Comparison of ENCODE assay signal across 20 mouse cellular contexts in genomic region chr9:78872561-78872960, GRCm38 (mm10).
DNase-seq lines count a peak whose midpoint lies in the region; ATAC-seq and TF ChIP-seq lines count a peak whose summit lies in the region.
"Had no signal": no experiment of that assay in that cellular context is flagged by ENCODE, and none has a peak within 500 bp of the region (broad histone marks: within the 10 kb centered on the region; RNA-seq: fewer than 3 reads in every experiment).

No protein-coding gene starts in this region.

- H3K9ac ChIP-seq in forebrain, embryonic 16.5 days (replicated peaks; ENCODE audit: low read depth, low read length): no peak overlapping the region
- no peak overlapping the region for H3K9ac ChIP-seq in forebrain, embryonic 12.5 days
- no peak overlapping the region for H3K9ac ChIP-seq in lung, embryonic 14.5 days
- H3K9ac ChIP-seq: embryonic facial prominence, embryonic 15.5 days; hindbrain, embryonic 12.5 days; midbrain, embryonic 12.5 days; neural tube, embryonic 13.5 days had no signal

- H3K27me3 ChIP-seq in forebrain, embryonic 16.5 days (replicated peaks; ENCODE audit: control insufficient read depth, insufficient read depth, low read length): no peaks in the 10 kb centered on the region
- no peaks in the 10 kb centered on the region for H3K27me3 ChIP-seq in forebrain, embryonic 12.5 days
- no peaks in the 10 kb centered on the region for H3K27me3 ChIP-seq in lung, embryonic 14.5 days (ENCODE audit: insufficient read depth, low read length)
- H3K27me3 ChIP-seq: embryonic facial prominence, embryonic 15.5 days; hindbrain, embryonic 12.5 days; midbrain, embryonic 12.5 days; neural tube, embryonic 13.5 days had no signal

- TF ChIP-seq POLR2A in brain, embryonic 14.5 days (IDR thresholded peaks at IDR 0.05; ENCODE audit: borderline replicate concordance, extremely low read depth, insufficient read depth, insufficient read length, poor library complexity, severe bottlenecking): no peak

- H3K9me3 ChIP-seq in forebrain, embryonic 16.5 days (ENCODE audit: control insufficient read depth, low read length): no peaks in the 10 kb centered on the region
- no peaks in the 10 kb centered on the region for H3K9me3 ChIP-seq in forebrain, embryonic 12.5 days
- H3K9me3 ChIP-seq in lung, embryonic 14.5 days (ENCODE audit: low read depth, low read length): no peaks in the 10 kb centered on the region
- H3K9me3 ChIP-seq: embryonic facial prominence, embryonic 15.5 days; forebrain, embryonic 10.5 days; hindbrain, embryonic 12.5 days; midbrain, embryonic 12.5 days; neural tube, embryonic 13.5 days had no signal

- no peak overlapping the region for H3K27ac ChIP-seq in forebrain, embryonic 16.5 days (ENCODE audit: low read length)
- H3K27ac ChIP-seq in forebrain, embryonic 12.5 days: no peak overlapping the region
- H3K27ac ChIP-seq in lung, embryonic 14.5 days (ENCODE audit: low read depth): no peak overlapping the region
- H3K27ac ChIP-seq: embryonic facial prominence, embryonic 15.5 days; forebrain, embryonic 10.5 days; hindbrain, embryonic 12.5 days; midbrain, embryonic 12.5 days; neural tube, embryonic 13.5 days had no signal

- 37% methylated on average over 2 of the region's 2 CpGs for WGBS in forebrain, embryonic 16.5 days
- 81% methylated on average over 2 of the region's 2 CpGs for WGBS in forebrain, embryonic 12.5 days
- WGBS in lung, embryonic 14.5 days: 39% methylated on average over 2 of the region's 2 CpGs

- no peaks in the 10 kb centered on the region for H3K36me3 ChIP-seq in forebrain, embryonic 16.5 days (ENCODE audit: control insufficient read depth, insufficient read depth)
- no peaks in the 10 kb centered on the region for H3K36me3 ChIP-seq in forebrain, embryonic 12.5 days (replicated peaks)
- H3K36me3 ChIP-seq in lung, embryonic 14.5 days (ENCODE audit: insufficient read depth): no peaks in the 10 kb centered on the region
- H3K36me3 ChIP-seq: embryonic facial prominence, embryonic 15.5 days; forebrain, embryonic 10.5 days; hindbrain, embryonic 12.5 days; midbrain, embryonic 12.5 days; neural tube, embryonic 13.5 days had no signal

- no peak for TF ChIP-seq CTCF in lung, embryonic 14.5 days (IDR thresholded peaks at IDR 0.05; ENCODE audit: low read depth)
- no peak for TF ChIP-seq CTCF in brain, embryonic 14.5 days (IDR thresholded peaks at IDR 0.05; ENCODE audit: borderline replicate concordance, extremely low read depth, insufficient read depth, insufficient read length)

- no peak overlapping the region for H3K4me2 ChIP-seq in forebrain, embryonic 16.5 days (ENCODE audit: low read length)
- no peak overlapping the region for H3K4me2 ChIP-seq in forebrain, embryonic 12.5 days
- no peak overlapping the region for H3K4me2 ChIP-seq in lung, embryonic 14.5 days
- H3K4me2 ChIP-seq: embryonic facial prominence, embryonic 15.5 days; hindbrain, embryonic 12.5 days; midbrain, embryonic 12.5 days; neural tube, embryonic 13.5 days had no signal

- no peak overlapping the region for H3K4me3 ChIP-seq in forebrain, embryonic 16.5 days (replicated peaks; ENCODE audit: low read length)
- no peak overlapping the region for H3K4me3 ChIP-seq in forebrain, embryonic 12.5 days (replicated peaks)
- H3K4me3 ChIP-seq in lung, embryonic 14.5 days (ENCODE audit: low read depth, low read length): no peak overlapping the region
- H3K4me3 ChIP-seq: embryonic facial prominence, embryonic 15.5 days; forebrain, embryonic 10.5 days; hindbrain, embryonic 12.5 days; midbrain, embryonic 12.5 days; neural tube, embryonic 13.5 days had no signal

- no peaks in the 10 kb centered on the region for H3K4me1 ChIP-seq in forebrain, embryonic 16.5 days (replicated peaks; ENCODE audit: control insufficient read depth, insufficient read depth, low read length)
- H3K4me1 ChIP-seq in forebrain, embryonic 12.5 days: no peaks in the 10 kb centered on the region
- no peaks in the 10 kb centered on the region for H3K4me1 ChIP-seq in lung, embryonic 14.5 days (ENCODE audit: insufficient read depth)
- H3K4me1 ChIP-seq: embryonic facial prominence, embryonic 15.5 days; forebrain, embryonic 10.5 days; hindbrain, embryonic 12.5 days; midbrain, embryonic 12.5 days; neural tube, embryonic 13.5 days had no signal

- 0 out of 2 replicates have a peak, but pooled peaks have one; percentile 47 for ATAC-seq in forebrain, embryonic 16.5 days
- no peak for ATAC-seq in forebrain, embryonic 12.5 days (ENCODE audit: low FRiP score)
- ATAC-seq in lung, embryonic 14.5 days (ENCODE audit: insufficient read depth): no peak
- ATAC-seq: CD4-positive, CD25-positive, alpha-beta regulatory T cell, adult 4 months; inflammation-experienced regulatory T-cells, adult 6 months had no signal

- peak; percentile 13 for DNase-seq in adrenal gland, postnatal 14 days
- no peak for DNase-seq in adrenal gland, postnatal 36 days
- peak; percentile 49 for DNase-seq in lung, embryonic 14.5 days
- DNase-seq in lung, postnatal 25 days (ENCODE audit: low spot score): no peak
- peak; percentile 70 for DNase-seq in brain, embryonic 14.5 days (ENCODE audit: low read depth)
- DNase-seq: cerebellum, adult 8-10 months; kidney, adult 8-10 months; kidney, postnatal 25 days; liver; right cerebral cortex, adult 18-20 months; thymus, postnatal 25 days had no signal

Comparison
In these comparisons a context has a peak if more than half of its experiments do, and no peak if none do; other contexts are left out.
1. DNase-seq: peak in adrenal gland, postnatal 14 days (single experiment), lung, embryonic 14.5 days (single experiment) and brain, embryonic 14.5 days (single experiment); none in adrenal gland, postnatal 36 days (0 of 2) and lung, postnatal 25 days (single experiment).